Mouse (Mus musculus) midbrain, embryonic 14.5 days (tissue): ENCODE data around the gene Zfp362. TPM values are rescaled to one million over a fixed set of nuclear protein-coding genes. Genes with fewer than 3 reads are reported as not detected.

Experiments used
- ATAC-seq: fragments of 200-750 bp; cut with Nextera tagmentation; 2 replicates; pipeline ENCODE4 v1.8.0; 2017; ENCODE audit warnings: moderate number of reproducible peaks, moderate library complexity; ENCODE audit not compliant: low FRiP score, low TSS enrichment
- DNase-seq: peaks from one replicate; pipeline ENCODE4 v3.0.0-alpha.2; 2015
- H3K27ac ChIP-seq: fragments of 300-500 bp; sonication (generic); replicated peaks from 2 replicates; pipeline ENCODE4 v1.5.1; 2014; ENCODE audit warnings: mild to moderate bottlenecking, low read depth, low read length, moderate library complexity
- H3K27me3 ChIP-seq: fragments of 300-500 bp; sonication (generic); 2 replicates; pipeline ENCODE4 v1.6.1; 2014; ENCODE audit warnings: low read length, control low read depth, mixed read lengths; ENCODE audit not compliant: control insufficient read depth, insufficient read depth
- H3K36me3 ChIP-seq: fragments of 300-500 bp; sonication (generic); 2 replicates; pipeline ENCODE4 v1.6.1; 2014; ENCODE audit warnings: low read length, control low read depth; ENCODE audit not compliant: control insufficient read depth, insufficient read depth
- H3K4me1 ChIP-seq: fragments of 300-500 bp; sonication (generic); 2 replicates; pipeline ENCODE4 v1.6.1; 2014; ENCODE audit warnings: mild to moderate bottlenecking, antibody characterized with exemption, low read length, control low read depth; ENCODE audit not compliant: control insufficient read depth, insufficient read depth
- H3K4me2 ChIP-seq: fragments of 300-500 bp; sonication (generic); 2 replicates; pipeline ENCODE4 v1.6.1; 2014; ENCODE audit warnings: mild to moderate bottlenecking, low read length, moderate library complexity
- H3K4me3 ChIP-seq: fragments of 300-500 bp; sonication (generic); replicated peaks from 2 replicates; pipeline ENCODE4 v1.5.1; 2014; ENCODE audit warnings: low read depth, low read length
- H3K9ac ChIP-seq: fragments of 300-500 bp; sonication (generic); replicated peaks from 2 replicates; pipeline ENCODE4 v1.6.1; 2014; ENCODE audit warnings: mild to moderate bottlenecking, low read length, moderate library complexity
- H3K9me3 ChIP-seq: fragments of 300-500 bp; sonication (generic); 2 replicates; pipeline ENCODE4 v1.6.1; 2016; ENCODE audit warnings: low read length, control low read depth, mixed read lengths; ENCODE audit not compliant: control insufficient read depth
- WGBS: fragments of 180-500 bp; shearing (Covaris S2); extraction: QIAGEN DNeasy Blood & Tissue Kit; methylation state at CpG from one replicate; pipeline ENCODE4 v1.1.7; 2014; 5-methylcytosine and 5-hydroxymethylcytosine counted together
- polyA plus RNA-seq: library from polyadenylated mRNA; unstranded; fragments of >200 nt; fragmentation: Nextera tagmentation; extraction: Ambion mirVana; gene quantifications from 2 replicates; pipeline ENCODE4 v1.2.1, GENCODE M21; 2014

Zfp362 gene
- polyA plus RNA-seq, 1 experiment from 2014 or later = 35.7 TPM

DNA sequence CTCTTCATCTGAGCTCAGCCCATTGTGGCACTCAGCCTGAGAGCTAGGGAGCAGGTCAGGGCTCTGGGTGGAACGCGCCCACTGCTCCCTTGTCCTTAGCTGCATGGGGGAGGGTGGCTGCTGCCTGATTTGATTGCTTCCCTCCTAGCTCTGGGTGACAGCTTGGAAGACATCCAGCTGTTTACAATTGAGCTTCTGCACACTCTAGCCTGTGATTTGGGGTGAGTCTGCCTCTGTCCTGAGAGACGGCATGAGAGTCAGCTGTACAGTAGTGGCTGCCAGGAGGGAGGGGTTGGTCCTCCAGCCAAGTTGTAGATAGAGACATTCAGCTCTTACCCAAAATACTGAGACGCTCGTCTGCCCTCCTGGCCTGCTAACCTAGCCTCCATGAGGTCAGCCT lies 71.6 kb downstream of the Zfp362 start:
- Histone ChIP-seq H3K4me3 (no peak overlapping the region), H3K9ac (peak overlapping the region; percentile 34; the same call in 1 of the 2 replicates), H3K27me3 (no peaks in the 10 kb centered on the region), H3K4me1 (peaks cover 88% of the 10 kb centered on the region), H3K4me2 (peak overlapping the region; percentile 43), H3K36me3 (peaks cover 21% of the 10 kb centered on the region), H3K9me3 (no peaks in the 10 kb centered on the region), H3K27ac (peak overlapping the region; percentile 78)
- 12% methylated on average over 5 of the region's 5 CpGs for WGBS
- ATAC-seq (peak; percentile 49; the same call in 1 of the 2 replicates), DNase-seq (peak; percentile 71)

DNA sequence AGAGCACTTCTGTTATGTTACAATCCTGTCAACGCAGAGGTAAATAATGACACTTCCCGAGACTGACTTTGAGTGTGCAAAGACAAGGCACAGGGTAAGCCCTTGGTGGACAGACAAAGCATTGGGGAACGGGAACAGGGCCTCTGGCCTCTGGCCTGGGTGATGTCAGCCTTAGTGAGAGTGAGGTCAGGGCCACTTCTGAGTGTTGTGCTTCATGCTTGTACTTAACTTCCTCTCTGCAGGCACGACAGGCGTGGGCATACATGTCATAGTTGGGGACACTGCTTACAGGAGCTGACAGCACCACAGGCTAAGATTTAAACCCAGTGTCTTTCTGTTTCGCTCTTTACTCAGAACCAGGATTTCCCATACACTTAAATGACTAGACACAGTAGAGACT lies 72.3 kb downstream of the Zfp362 start:
- 36% methylated on average over 6 of the region's 6 CpGs for whole genome bisulfite sequencing
- peaks cover 94% of the 10 kb centered on the region for H3K4me1 ChIP-seq
- ATAC-seq (no peak), DNase-seq (no peak)
- peak overlapping the region; percentile 5; the same call in 1 of the 2 replicates for H3K4me3 ChIP-seq
- no peaks in the 10 kb centered on the region for H3K27me3 ChIP-seq
- peak overlapping the region; percentile 78 for H3K27ac ChIP-seq
- peaks cover 21% of the 10 kb centered on the region for H3K36me3 ChIP-seq
- H3K4me2 ChIP-seq = peak overlapping the region; percentile 43
- peak overlapping the region; percentile 34; the same call in 1 of the 2 replicates for H3K9ac ChIP-seq
- no peaks in the 10 kb centered on the region for H3K9me3 ChIP-seq

- Histone ChIP-seq H3K4me2 (peak overlapping the region; percentile 43), H3K27ac (no peak overlapping the region), H3K9ac (0 out of 2 replicates have a peak overlapping the region, but pooled peaks have one; percentile 23), H3K4me1 (peaks cover 87% of the 10 kb centered on the region), H3K36me3 (peaks cover 21% of the 10 kb centered on the region), H3K9me3 (no peaks in the 10 kb centered on the region), H3K27me3 (no peaks in the 10 kb centered on the region), H3K4me3 (no peak overlapping the region)
- ATAC-seq (no peak), DNase-seq (no peak)
- 26% methylated on average over 5 of the region's 5 CpGs for WGBS
Measured at GRCm38 (mm10) chr4:128732794-128733193, 73.1 kb downstream of the Zfp362 start.

GRCm38 (mm10) chr4:128730271-128730670 lies 75.6 kb downstream of the Zfp362 start:
- WGBS = 28% methylated on average over 6 of the region's 6 CpGs
- ATAC-seq = no peak
- peak overlapping the region; percentile 3; the same call in 1 of the 2 replicates for H3K27ac ChIP-seq

DNA sequence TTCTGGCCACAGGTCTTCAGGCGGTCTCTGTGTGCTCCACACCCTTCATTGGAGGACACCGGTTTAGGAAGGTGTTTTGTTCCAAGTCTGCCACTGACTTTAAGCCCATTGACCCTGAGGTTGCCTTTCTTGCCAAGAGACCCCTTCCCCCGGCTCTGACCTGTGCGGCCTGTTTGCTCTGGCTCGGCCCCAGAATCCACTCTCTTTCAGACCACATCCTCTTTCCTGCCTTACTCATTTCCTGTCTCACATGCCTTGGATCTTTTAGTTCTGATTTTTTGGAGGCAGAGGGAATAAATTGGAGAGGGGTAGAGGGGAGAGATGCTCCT lies 76.2 kb downstream of the Zfp362 start:
- Histone ChIP-seq H3K27ac (peak overlapping the region; percentile 98), H3K9ac (peak overlapping the region; percentile 100), H3K4me3 (peak overlapping the region; percentile 98), H3K9me3 (no peaks in the 10 kb centered on the region), H3K4me2 (peak overlapping the region; percentile 98), H3K27me3 (no peaks in the 10 kb centered on the region), H3K36me3 (peaks cover 15% of the 10 kb centered on the region), H3K4me1 (peaks cover 72% of the 10 kb centered on the region)
- no peak for DNase-seq
- no peak for ATAC-seq
- 7% methylated on average over 5 of the region's 5 CpGs for WGBS

More at GRCm38 (mm10) chr4:128730271-128730670, 75.6 kb downstream of the Zfp362 start:
- peak overlapping the region; percentile 100; the same call in 1 of the 2 replicates for H3K9ac ChIP-seq
- H3K4me3 ChIP-seq = peak overlapping the region; percentile 98
- peaks cover 74% of the 10 kb centered on the region for H3K4me1 ChIP-seq
- H3K4me2 ChIP-seq = peak overlapping the region; percentile 98
- H3K27me3 ChIP-seq = no peaks in the 10 kb centered on the region
- no peaks in the 10 kb centered on the region for H3K9me3 ChIP-seq
- no peak for DNase-seq
- peaks cover 20% of the 10 kb centered on the region for H3K36me3 ChIP-seq

GRCm38 (mm10) chr4:128729033-128729708 lies 76.7 kb downstream of the Zfp362 start:
- WGBS = 2% methylated on average over 15 of the region's 15 CpGs
- no peak for DNase-seq
- peak overlapping the region; percentile 100 for H3K9ac ChIP-seq
- peaks cover 15% of the 10 kb centered on the region for H3K36me3 ChIP-seq
- peak overlapping the region; percentile 98 for H3K4me2 ChIP-seq
- no peaks in the 10 kb centered on the region for H3K9me3 ChIP-seq
- no peaks in the 10 kb centered on the region for H3K27me3 ChIP-seq
- H3K4me1 ChIP-seq = peaks cover 68% of the 10 kb centered on the region
- H3K4me3 ChIP-seq = peak overlapping the region; percentile 98
- peak; percentile 35; the same call in 1 of the 2 replicates for ATAC-seq
- H3K27ac ChIP-seq = peak overlapping the region; percentile 98

GRCm38 (mm10) chr4:128728431-128728851 lies 77.4 kb downstream of the Zfp362 start:
- no peaks in the 10 kb centered on the region for H3K9me3 ChIP-seq
- peaks cover 17% of the 10 kb centered on the region for H3K36me3 ChIP-seq
- H3K27me3 ChIP-seq = no peaks in the 10 kb centered on the region
- peak overlapping the region; percentile 98 for H3K4me3 ChIP-seq
- H3K27ac ChIP-seq = peak overlapping the region; percentile 98
- no peak for ATAC-seq
- under 1% methylated on average over 5 of the region's 5 CpGs for WGBS
- H3K4me1 ChIP-seq = peaks cover 60% of the 10 kb centered on the region
- peak overlapping the region; percentile 100 for H3K9ac ChIP-seq
- peak overlapping the region; percentile 98 for H3K4me2 ChIP-seq
- DNase-seq = peak; percentile 51

DNA sequence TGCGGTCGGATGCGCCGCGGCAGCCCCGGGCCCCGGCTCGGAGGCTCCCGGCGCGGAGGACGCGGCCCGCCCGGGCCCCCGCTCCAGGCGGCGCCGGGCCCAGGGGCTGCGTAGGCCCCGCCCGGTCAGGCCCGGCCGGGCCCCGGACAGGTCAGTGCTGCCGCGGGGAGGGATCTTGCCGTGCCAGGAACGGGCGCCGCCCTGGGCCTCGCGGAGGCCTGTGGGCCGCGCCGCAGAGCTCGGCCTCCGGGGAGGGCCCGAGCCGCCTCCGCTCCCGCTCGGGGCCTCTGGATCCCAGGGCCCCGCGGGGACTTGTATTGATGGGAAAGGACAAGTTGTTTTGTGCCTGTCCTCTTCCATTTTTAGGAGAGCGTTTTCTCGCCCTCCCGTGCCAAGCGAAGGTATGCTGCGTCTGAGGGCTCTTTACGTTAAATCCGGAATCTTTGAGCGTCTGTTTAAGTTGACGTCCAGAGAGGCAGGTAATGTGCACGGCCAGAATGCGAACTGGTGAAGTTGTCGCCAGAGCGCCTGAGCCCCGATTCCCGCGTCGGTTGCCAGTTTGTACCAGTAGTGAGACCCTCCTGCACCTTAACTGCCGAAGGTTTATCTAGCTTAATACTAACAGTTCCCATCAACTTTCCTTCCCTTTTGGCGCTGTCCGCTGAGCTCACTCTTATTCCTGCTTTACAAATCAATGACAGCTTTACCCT lies 78.0 kb downstream of the Zfp362 start:
- Histone ChIP-seq H3K9ac (peak overlapping the region; percentile 100), H3K4me3 (peak overlapping the region; percentile 98), H3K27ac (peak overlapping the region; percentile 98), H3K36me3 (peaks cover 18% of the 10 kb centered on the region), H3K4me1 (peaks cover 57% of the 10 kb centered on the region), H3K27me3 (no peaks in the 10 kb centered on the region), H3K4me2 (peak overlapping the region; percentile 98), H3K9me3 (no peaks in the 10 kb centered on the region)
- ATAC-seq (peak; percentile 53), DNase-seq (peak; percentile 66)
- under 1% methylated on average over 64 of the region's 65 CpGs for WGBS
